Mouse (Mus musculus) neutrophil, adult 83 days (primary cell): Measurements from ENCODE around the gene Mkrn1. TPM values are rescaled to one million over a fixed set of nuclear protein-coding genes. Genes with fewer than 3 reads are reported as not detected.

Experiments
- total RNA-seq, 2 experiments: library from RNA; stranded (reverse); gene quantifications; one replicate each; pipeline ENCODE4 v1.2.4; 2023

Mkrn1 gene
- 100 to 1,000 TPM; 131 to 139 TPM for total RNA-seq

GRCm38 (mm10) chr6:39419851-39420721 is at the start of gene Mkrn1:
Gene Mkrn1 (minus strand): TSS chr6:39420462.

GRCm38 (mm10) chr6:39381125-39381880 is 39.0 kb downstream of the Mkrn1 start, which contains the start of gene Rab19:
Gene Rab19 (plus strand): TSS chr6:39381175.

GRCm38 (mm10) chr6:39377311-39377827 is 42.9 kb downstream of the Mkrn1 start, which contains the start of gene Slc37a3:
Gene Slc37a3 (minus strand): TSS chr6:39377675.

Other genes starting within 250 kb of the Mkrn1 start
- 100 to 1,000 TPM; 105 to 129 TPM for gene Kdm7a, start 213.7 kb downstream of the Mkrn1 start, total RNA-seq
- 10 to 100 TPM; 34.1 to 64.7 TPM for gene Slc37a3, start 42.8 kb downstream of the Mkrn1 start, total RNA-seq
- gene Rab19, start 39.3 kb downstream of the Mkrn1 start, total RNA-seq, result 1 to 10 TPM; 2.1 to 2.8 TPM
- gene Dennd2a, start 137.4 kb upstream of the Mkrn1 start, total RNA-seq, result 1 to 10 TPM; 5.9 to 6.9 TPM
- gene Adck2, start 153.4 kb upstream of the Mkrn1 start, total RNA-seq, result 10 to 100 TPM; 19.0 to 22.1 TPM
- not detected for gene Gm42420, start 165.3 kb upstream of the Mkrn1 start, total RNA-seq
- 10 to 100 TPM; 33.4 to 35.4 TPM for gene Ndufb2, start 172.1 kb upstream of the Mkrn1 start, total RNA-seq